Mouse (Mus musculus) neural tube, embryonic 11.5 days (tissue): Measurements from ENCODE around the gene 4930404H24Rik. TPM values are rescaled to one million over a fixed set of nuclear protein-coding genes. Genes with fewer than 3 reads are reported as not detected.
A peak's percentile ranks its signal among the peaks of the same experiment; 100 is the strongest.

Source experiments
- ATAC-seq: fragments of 200-750 bp; cut with Nextera tagmentation; 2 replicates; pipeline ENCODE4 v1.8.0; 2017; ENCODE audit warnings: moderate number of reproducible peaks, mild to moderate bottlenecking, moderate TSS enrichment, moderate library complexity; ENCODE audit not compliant: insufficient read depth, low FRiP score, low TSS enrichment
- DNase-seq: peaks from one replicate; pipeline ENCODE4 v3.0.0-alpha.2; 2015; ENCODE audit warnings: low spot score
- H3K27ac ChIP-seq: fragments of 300-500 bp; sonication (generic); 2 replicates; pipeline ENCODE4 v1.5.1; 2014; ENCODE audit warnings: low read depth, mild to moderate bottlenecking, low read length
- H3K27me3 ChIP-seq: fragments of 300-500 bp; sonication (generic); 2 replicates; pipeline ENCODE4 v1.6.1; 2014; ENCODE audit warnings: mild to moderate bottlenecking, low read length, mixed read lengths; ENCODE audit not compliant: control insufficient read depth, insufficient read depth
- H3K36me3 ChIP-seq: fragments of 300-500 bp; sonication (generic); 2 replicates; pipeline ENCODE4 v1.6.1; 2014; ENCODE audit warnings: mild to moderate bottlenecking, low read length, moderate library complexity, mixed read lengths; ENCODE audit not compliant: control insufficient read depth, insufficient read depth
- H3K4me1 ChIP-seq: fragments of 300-500 bp; sonication (generic); 2 replicates; pipeline ENCODE4 v1.6.1; 2014; ENCODE audit warnings: low read length, mixed read lengths; ENCODE audit not compliant: control insufficient read depth, insufficient read depth
- H3K4me2 ChIP-seq: fragments of 300-500 bp; sonication (generic); 2 replicates; pipeline ENCODE4 v1.6.1; 2014; ENCODE audit warnings: low read depth, mild to moderate bottlenecking, moderate library complexity
- H3K4me3 ChIP-seq: fragments of 300-500 bp; sonication (generic); 2 replicates; pipeline ENCODE4 v1.5.1; 2014; ENCODE audit warnings: low read depth, low read length
- H3K9ac ChIP-seq: fragments of 300-500 bp; sonication (generic); 2 replicates; pipeline ENCODE4 v1.6.1; 2014; ENCODE audit warnings: mild to moderate bottlenecking, low read length
- H3K9me3 ChIP-seq: fragments of 300-500 bp; sonication (generic); 2 replicates; pipeline ENCODE4 v1.6.1; 2016; ENCODE audit warnings: low read length; ENCODE audit not compliant: control insufficient read depth
- WGBS: fragments of 180-500 bp; shearing (Covaris S2); extraction: QIAGEN DNeasy Blood & Tissue Kit; methylation state at CpG from one replicate; pipeline ENCODE4 v1.1.7; 2014; 5-methylcytosine and 5-hydroxymethylcytosine counted together
- polyA plus RNA-seq: library from polyadenylated mRNA; unstranded; fragments of >200 nt; fragmentation: Nextera tagmentation; extraction: Ambion mirVana; gene quantifications from 2 replicates; pipeline ENCODE4 v1.2.1, GENCODE M21; 2014

4930404H24Rik gene
- polyA plus RNA-seq, 1 experiment from 2014 or later: not detected

- H3K4me1 ChIP-seq: peaks cover 28% of the 10 kb centered on the region
- no peaks in the 10 kb centered on the region for H3K9me3 ChIP-seq
- H3K4me2 ChIP-seq: peak within 1 kb of the TSS; percentile 97
- H3K27ac ChIP-seq: peak within 1 kb of the TSS; percentile 91
- peak within 1 kb of the TSS; percentile 81 for H3K9ac ChIP-seq
- peak; percentile 43 for DNase-seq
- ATAC-seq: no peak
- peak within 1 kb of the TSS; percentile 79 for H3K4me3 ChIP-seq
- H3K27me3 ChIP-seq: peaks cover 19% of the 10 kb centered on the region
- no peaks in the 10 kb centered on the region for H3K36me3 ChIP-seq
- WGBS: 1% methylated on average over 38 of the region's 86 CpGs
Measured at GRCm38 (mm10) chr2:153529931-153530766, 37.6 kb downstream of the 4930404H24Rik start, which contains the start of gene Nol4l. Gene Nol4l, minus strand, starts transcription at chr2:153529971.

DNA sequence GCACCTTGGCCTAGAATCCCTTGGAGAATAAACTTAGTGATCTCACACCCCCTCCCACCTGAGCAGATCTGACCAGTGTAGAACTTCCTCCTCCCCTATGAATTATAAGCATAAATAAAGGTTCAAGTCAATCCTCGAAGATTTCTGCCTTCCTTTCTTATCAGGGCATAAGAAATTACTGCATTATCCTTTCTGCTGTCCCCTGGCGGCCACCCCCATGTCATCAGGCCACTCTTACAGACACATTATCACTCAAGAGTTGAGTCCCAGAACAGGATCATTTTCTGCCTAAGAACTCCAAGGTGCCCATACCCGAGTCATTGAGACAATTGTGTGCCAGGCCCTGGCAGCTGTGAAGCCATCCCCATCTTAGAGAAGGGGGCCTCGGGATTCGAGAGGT, 38.4 kb downstream of the 4930404H24Rik start:
- Histone ChIP-seq H3K9ac (no peak overlapping the region), H3K27ac (no peak overlapping the region), H3K9me3 (no peaks in the 10 kb centered on the region), H3K4me1 (peaks cover 24% of the 10 kb centered on the region), H3K27me3 (peaks cover 19% of the 10 kb centered on the region), H3K36me3 (no peaks in the 10 kb centered on the region), H3K4me2 (no peak overlapping the region), H3K4me3 (no peak overlapping the region)
- no peak for ATAC-seq
- WGBS: 58% methylated on average over 5 of the region's 5 CpGs
- no peak for DNase-seq

DNA sequence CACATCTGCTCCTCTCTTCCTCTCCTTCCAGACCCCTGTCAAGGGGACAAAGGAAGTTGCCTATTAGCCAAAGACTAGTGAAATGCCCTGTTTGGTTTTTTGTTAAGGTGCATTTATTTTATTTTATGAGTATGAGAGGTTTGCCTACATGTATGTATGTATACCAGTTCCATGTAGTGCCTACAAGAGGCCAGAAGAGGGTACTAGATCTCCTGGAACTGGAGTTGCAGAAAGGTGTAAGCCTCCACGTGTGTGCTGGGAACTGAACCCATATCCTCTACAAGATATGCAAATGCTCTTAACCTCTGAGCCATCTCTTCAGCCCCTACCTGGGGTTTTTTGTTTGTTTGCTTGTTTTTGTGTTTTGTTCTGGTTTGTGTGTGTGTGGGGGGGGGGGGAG, 41.4 kb downstream of the 4930404H24Rik start:
- WGBS: 80% methylated on average over 1 of the region's 1 CpGs
- Histone ChIP-seq H3K4me3 (no peak overlapping the region), H3K27ac (no peak overlapping the region), H3K36me3 (no peaks in the 10 kb centered on the region), H3K4me2 (no peak overlapping the region), H3K9me3 (no peaks in the 10 kb centered on the region), H3K4me1 (no peaks in the 10 kb centered on the region), H3K27me3 (peaks cover 9% of the 10 kb centered on the region), H3K9ac (no peak overlapping the region)
- DNase-seq (no peak), ATAC-seq (no peak)

GRCm38 (mm10) chr2:153538898-153539297, 46.3 kb downstream of the 4930404H24Rik start:
- H3K9ac ChIP-seq: no peak overlapping the region
- no peak overlapping the region for H3K4me3 ChIP-seq
- H3K4me1 ChIP-seq: no peaks in the 10 kb centered on the region; the same call in 1 of the 2 replicates
- no peaks in the 10 kb centered on the region for H3K9me3 ChIP-seq
- no peak overlapping the region for H3K27ac ChIP-seq
- DNase-seq (no peak), ATAC-seq (no peak)
- H3K4me2 ChIP-seq: no peak overlapping the region
- H3K27me3 ChIP-seq: no peaks in the 10 kb centered on the region
- H3K36me3 ChIP-seq: no peaks in the 10 kb centered on the region
- WGBS: 87% methylated on average over 3 of the region's 3 CpGs

GRCm38 (mm10) chr2:153542936-153543668, 50.5 kb downstream of the 4930404H24Rik start:
- Histone ChIP-seq H3K4me3 (no peak overlapping the region), H3K27ac (no peak overlapping the region), H3K9ac (no peak overlapping the region), H3K27me3 (no peaks in the 10 kb centered on the region), H3K36me3 (no peaks in the 10 kb centered on the region), H3K9me3 (no peaks in the 10 kb centered on the region), H3K4me2 (no peak overlapping the region), H3K4me1 (peaks cover 2% of the 10 kb centered on the region)
- no peak for ATAC-seq
- DNase-seq: no peak
- WGBS: 85% methylated on average over 8 of the region's 8 CpGs

Other genes starting within 250 kb of the 4930404H24Rik start
- gene Kif3b, start 201.4 kb upstream of the 4930404H24Rik start, polyA plus RNA-seq: 7.7 and 8.6 TPM in 2 replicates
- gene Asxl1, start 147.0 kb upstream of the 4930404H24Rik start, polyA plus RNA-seq: 20.7 and 24.6 TPM in 2 replicates
- gene Nol4l, start 37.2 kb downstream of the 4930404H24Rik start, polyA plus RNA-seq: 32.1 and 37.5 TPM in 2 replicates
- 64.6 and 68.9 TPM in 2 replicates for gene Commd7, start 140.0 kb downstream of the 4930404H24Rik start, polyA plus RNA-seq
- gene Dnmt3b, start 156.7 kb downstream of the 4930404H24Rik start, polyA plus RNA-seq: 11.0 and 13.3 TPM in 2 replicates
- gene Dnmt3c, start 203.9 kb downstream of the 4930404H24Rik start, polyA plus RNA-seq: not detected in 2 replicates
- gene Mapre1, start 248.5 kb downstream of the 4930404H24Rik start, polyA plus RNA-seq: 351 and 357 TPM in 2 replicates